Mouse (Mus musculus) limb, embryonic 10.5 days (tissue): Measurements from ENCODE around the gene Prr5l. TPM values are rescaled to one million over a fixed set of nuclear protein-coding genes. Genes with fewer than 3 reads are reported as not detected.

Source experiments
- DNase-seq: peaks from one replicate; pipeline ENCODE4 v3.0.0-alpha.2; 2017; ENCODE audit warnings: low spot score
- H3K27ac ChIP-seq: fragments of 300-500 bp; sonication (generic); 2 replicates; pipeline ENCODE4 v1.5.1; 2016; ENCODE audit warnings: mild to moderate bottlenecking
- H3K27me3 ChIP-seq: fragments of 300-500 bp; sonication (generic); 2 replicates; pipeline ENCODE4 v1.6.1; 2016; ENCODE audit warnings: low read depth, mild to moderate bottlenecking; ENCODE audit not compliant: poor library complexity, severe bottlenecking
- H3K36me3 ChIP-seq: fragments of 300-500 bp; sonication (generic); 2 replicates; pipeline ENCODE4 v1.6.1; 2016; ENCODE audit warnings: mild to moderate bottlenecking, moderate library complexity
- H3K4me1 ChIP-seq: fragments of 300-500 bp; sonication (generic); 2 replicates; pipeline ENCODE4 v1.6.1; 2016
- H3K4me3 ChIP-seq: fragments of 300-500 bp; sonication (generic); 2 replicates; pipeline ENCODE4 v1.5.1; 2016; ENCODE audit warnings: mild to moderate bottlenecking, moderate library complexity
- H3K9me3 ChIP-seq: fragments of 300-500 bp; sonication (generic); replicated peaks from 2 replicates; pipeline ENCODE4 v1.6.1; 2016; ENCODE audit warnings: mild to moderate bottlenecking
- WGBS: fragments of 180-500 bp; shearing (Covaris S2); methylation state at CpG from one replicate; pipeline ENCODE4 v1.1.7; 2016; 5-methylcytosine and 5-hydroxymethylcytosine counted together
- polyA plus RNA-seq: library from polyadenylated mRNA; unstranded; fragments of >200 nt; fragmentation: Nextera tagmentation; extraction: Ambion mirVana; gene quantifications from 2 replicates; pipeline ENCODE4 v1.2.1, GENCODE M21; 2016

Prr5l gene
- polyA plus RNA-seq, 1 experiment from 2014 or later = 22.4 TPM

DNA sequence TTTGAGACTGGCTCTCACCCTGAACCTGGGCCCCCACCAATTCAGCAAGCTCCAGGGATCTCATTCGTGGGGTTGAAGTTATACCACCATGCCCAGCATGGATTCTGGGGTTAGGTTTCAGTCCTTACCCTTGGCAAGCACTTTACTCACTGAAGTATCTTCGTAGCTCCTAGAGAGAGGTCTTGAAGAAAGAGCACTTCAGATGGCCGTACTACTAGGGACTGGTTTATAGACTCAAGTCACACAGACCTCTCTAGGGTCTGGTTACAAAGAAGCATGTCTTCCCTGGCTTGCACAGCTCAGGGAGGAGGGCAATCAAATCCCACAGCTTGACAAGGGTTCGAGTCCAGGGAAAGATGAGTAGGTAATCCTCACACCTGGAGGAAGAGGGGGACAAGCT, 161.0 kb downstream of the Prr5l start:
- Histone ChIP-seq H3K4me3 (no peak overlapping the region), H3K9me3 (no peaks in the 10 kb centered on the region), H3K27me3 (no peaks in the 10 kb centered on the region), H3K27ac (peak overlapping the region; percentile 74; the same call in 1 of the 2 replicates), H3K36me3 (peaks cover 20% of the 10 kb centered on the region), H3K4me1 (peaks cover 13% of the 10 kb centered on the region)
- no peak for DNase-seq
- 87% methylated on average over 4 of the region's 4 CpGs for WGBS

DNA sequence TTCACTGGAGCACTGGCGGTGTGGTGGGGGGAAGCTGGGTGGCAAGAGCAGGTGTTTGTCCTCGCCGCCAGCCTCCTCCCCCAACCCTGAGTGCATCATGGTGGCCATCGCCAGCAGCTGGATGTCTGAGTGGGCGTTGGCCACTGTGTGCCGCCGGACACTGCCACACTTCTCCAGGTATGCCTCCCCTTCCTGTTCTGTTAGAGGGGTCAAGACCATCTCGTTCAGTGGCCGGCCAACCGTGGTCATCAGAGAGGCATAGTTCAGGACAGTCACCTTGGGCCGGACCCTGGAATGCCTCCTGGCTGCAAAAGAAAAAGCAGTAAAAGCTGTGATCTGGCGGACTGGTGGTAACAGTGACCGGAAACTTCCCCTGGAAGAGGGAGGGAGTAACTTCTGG, 165.7 kb downstream of the Prr5l start:
- DNase-seq = no peak
- no peaks in the 10 kb centered on the region for H3K27me3 ChIP-seq
- peaks cover 27% of the 10 kb centered on the region for H3K36me3 ChIP-seq
- H3K9me3 ChIP-seq = no peaks in the 10 kb centered on the region
- no peak overlapping the region for H3K4me3 ChIP-seq
- no peak overlapping the region for H3K27ac ChIP-seq
- 90% methylated on average over 13 of the region's 13 CpGs for WGBS
- no peaks in the 10 kb centered on the region for H3K4me1 ChIP-seq

DNA sequence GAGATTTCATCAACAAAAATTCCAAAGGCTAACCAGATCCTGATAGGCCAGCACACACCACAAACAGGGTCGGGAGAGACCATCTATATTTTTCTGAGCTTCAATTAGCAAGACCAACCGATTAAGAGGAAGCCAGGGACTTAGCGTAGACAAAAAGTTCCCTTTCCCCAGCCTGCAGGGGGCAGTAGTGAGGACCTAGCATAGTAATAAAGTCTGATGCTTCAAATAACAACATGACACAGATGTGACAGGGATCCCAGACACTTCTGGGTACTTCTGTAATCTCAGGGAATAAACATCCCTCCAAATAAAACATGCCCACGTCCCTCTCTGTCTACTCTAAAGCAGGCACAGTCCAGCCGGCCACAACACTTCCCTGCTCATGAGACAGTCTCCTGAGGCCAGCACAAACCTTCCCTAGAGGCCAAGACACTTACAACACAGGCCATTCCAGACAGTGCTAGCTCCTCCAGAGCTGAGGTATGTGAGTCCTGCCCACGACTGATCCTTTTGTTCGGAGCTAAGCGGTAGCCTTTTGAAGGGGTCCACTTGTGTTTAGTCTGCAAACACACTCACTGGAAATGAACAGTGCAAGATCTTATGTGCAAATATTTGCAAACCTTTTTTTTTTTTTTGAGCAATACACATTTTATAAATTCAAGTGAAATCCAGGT, 167.0 kb downstream of the Prr5l start:
- Histone ChIP-seq H3K9me3 (no peaks in the 10 kb centered on the region), H3K27me3 (no peaks in the 10 kb centered on the region), H3K36me3 (peaks cover 24% of the 10 kb centered on the region), H3K4me1 (no peaks in the 10 kb centered on the region), H3K4me3 (no peak overlapping the region), H3K27ac (no peak overlapping the region)
- 86% methylated on average over 8 of the region's 8 CpGs for WGBS
- peak; percentile 42 for DNase-seq

DNA sequence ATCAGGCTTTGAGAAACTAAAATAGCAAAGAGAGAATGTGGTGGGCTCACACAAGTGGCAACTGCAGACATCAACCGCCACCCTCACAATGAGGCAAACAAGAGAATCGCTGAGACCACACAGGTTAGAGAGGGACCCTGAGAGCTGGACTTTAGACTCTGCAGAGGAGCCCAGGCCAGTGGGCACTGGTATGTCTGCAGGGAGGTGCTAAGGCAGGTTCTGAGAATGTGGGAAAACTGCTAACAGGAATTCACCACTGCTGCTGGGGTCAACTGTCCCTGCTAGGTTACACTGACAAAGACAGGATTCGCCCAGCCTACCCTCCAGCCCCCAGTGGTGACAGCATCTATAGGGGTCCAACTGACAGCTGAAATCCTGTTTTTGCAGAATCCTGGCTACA, 171.2 kb downstream of the Prr5l start:
- no peaks in the 10 kb centered on the region for H3K9me3 ChIP-seq
- DNase-seq = no peak
- H3K27ac ChIP-seq = no peak overlapping the region
- H3K4me3 ChIP-seq = no peak overlapping the region
- H3K36me3 ChIP-seq = peaks cover 8% of the 10 kb centered on the region
- no peaks in the 10 kb centered on the region for H3K4me1 ChIP-seq
- 90% methylated on average over 3 of the region's 3 CpGs for WGBS
- no peaks in the 10 kb centered on the region for H3K27me3 ChIP-seq

DNA sequence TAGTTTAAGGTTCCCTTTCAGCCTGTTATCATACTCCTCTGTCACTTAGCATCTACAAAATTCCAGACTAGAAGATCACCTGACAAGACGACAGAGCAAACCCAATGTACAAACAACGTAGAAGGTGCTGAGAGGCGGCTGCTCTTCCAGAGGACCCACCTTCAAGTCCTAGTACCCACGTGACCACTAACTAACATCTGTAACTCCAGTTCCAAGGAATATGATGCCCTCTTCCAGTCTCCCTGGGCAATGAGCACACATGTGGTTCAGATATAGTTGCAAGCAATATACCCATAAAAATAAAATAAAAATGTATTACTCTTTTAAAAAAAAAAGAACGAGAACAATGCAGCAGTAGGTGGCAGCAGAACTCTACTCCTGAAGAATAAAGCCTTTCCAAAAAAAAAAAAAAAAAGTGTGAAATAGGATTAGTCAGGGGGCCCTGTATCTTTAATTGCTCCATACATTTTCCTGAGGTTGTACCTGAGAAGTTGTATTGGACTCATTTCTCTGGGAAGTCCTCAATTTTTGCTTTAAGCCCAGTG, 176.8 kb downstream of the Prr5l start:
- Histone ChIP-seq H3K4me1 (peaks cover 7% of the 10 kb centered on the region; the same call in 1 of the 2 replicates), H3K27me3 (no peaks in the 10 kb centered on the region), H3K9me3 (no peaks in the 10 kb centered on the region), H3K27ac (no peak overlapping the region), H3K4me3 (no peak overlapping the region), H3K36me3 (peaks cover 1% of the 10 kb centered on the region; the same call in 1 of the 2 replicates)
- 58% methylated on average over 5 of the region's 5 CpGs for WGBS
- DNase-seq = no peak

DNA sequence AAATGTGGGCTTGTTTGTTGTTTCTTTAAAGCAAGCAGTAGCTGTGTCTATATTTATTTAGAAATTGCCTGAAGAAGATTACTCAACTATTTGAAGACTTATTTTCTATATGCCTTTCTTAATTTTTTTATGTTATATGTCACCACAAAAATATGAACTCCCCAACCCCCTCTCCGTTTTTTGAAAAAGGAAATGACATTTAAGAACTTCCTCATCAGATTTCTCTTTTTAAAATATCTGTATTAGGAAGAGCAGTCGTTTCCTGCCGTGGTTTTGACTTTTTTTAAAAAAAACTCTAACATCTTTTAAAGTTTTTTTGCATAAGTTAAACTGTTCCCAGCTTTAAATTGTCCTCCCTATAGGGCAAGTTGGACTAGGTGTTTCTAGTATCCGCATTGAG, 183.5 kb downstream of the Prr5l start:
- no peak overlapping the region for H3K4me3 ChIP-seq
- H3K36me3 ChIP-seq = peaks cover 49% of the 10 kb centered on the region
- WGBS = 91% methylated on average over 4 of the region's 4 CpGs
- no peaks in the 10 kb centered on the region for H3K9me3 ChIP-seq
- H3K27me3 ChIP-seq = no peaks in the 10 kb centered on the region
- no peak for DNase-seq
- H3K27ac ChIP-seq = no peak overlapping the region
- peaks cover 7% of the 10 kb centered on the region; the same call in 1 of the 2 replicates for H3K4me1 ChIP-seq

DNA sequence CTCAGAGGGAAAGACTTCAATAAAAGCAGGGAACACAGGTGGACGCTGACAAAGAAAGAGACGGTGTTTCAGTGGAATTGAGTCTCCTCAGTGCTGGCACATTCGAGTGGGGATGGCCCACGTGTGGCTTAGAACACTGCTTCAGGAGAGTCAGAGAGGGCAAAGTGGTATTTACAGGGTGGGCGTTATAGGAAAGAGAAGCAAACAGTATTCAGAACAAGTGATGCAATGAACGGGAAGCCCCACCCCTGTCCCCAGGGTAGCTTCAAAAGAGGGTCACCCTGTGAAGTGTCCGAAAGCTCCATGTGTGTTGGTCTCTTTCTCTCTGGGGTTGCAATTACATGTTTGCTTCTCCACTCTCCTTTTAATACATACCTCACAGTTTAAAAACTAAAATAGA, 187.2 kb downstream of the Prr5l start:
- H3K9me3 ChIP-seq = no peaks in the 10 kb centered on the region
- H3K27me3 ChIP-seq = no peaks in the 10 kb centered on the region
- H3K36me3 ChIP-seq = peaks cover 71% of the 10 kb centered on the region

DNA sequence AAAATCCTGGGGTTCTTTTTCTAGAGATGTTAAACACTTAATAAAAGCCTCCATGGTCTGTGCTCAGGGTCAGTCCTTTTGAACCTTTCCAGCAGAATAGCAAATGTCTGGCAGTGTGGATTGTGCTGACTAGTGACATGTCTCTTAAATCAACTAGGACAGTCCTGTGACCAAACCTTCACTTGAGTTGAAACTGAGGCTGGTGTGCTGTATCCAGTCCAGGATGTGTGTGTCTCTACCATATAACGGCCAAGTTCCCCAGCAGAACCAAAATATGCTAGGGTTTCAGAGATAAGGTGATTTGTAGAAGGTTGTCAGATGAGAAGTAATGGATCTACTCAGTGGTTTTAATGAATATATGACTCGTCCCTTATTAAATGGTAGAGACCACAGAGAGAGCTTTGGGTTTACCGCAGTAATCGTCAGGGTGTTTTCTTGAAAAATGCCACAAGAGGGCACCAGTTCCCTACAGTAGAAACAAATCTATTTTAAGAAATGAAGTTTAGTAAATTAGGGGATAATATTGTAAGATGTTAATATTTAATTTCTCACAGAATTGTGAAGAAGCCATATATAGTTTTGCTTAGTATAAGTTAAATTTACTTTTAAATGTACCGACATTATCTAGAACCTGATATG, 189.1 kb downstream of the Prr5l start:
- DNase-seq = no peak

More for the DNA sequence above, 187.2 kb downstream of the Prr5l start:
- no peak for DNase-seq
- Histone ChIP-seq H3K4me1 (no peaks in the 10 kb centered on the region), H3K27ac (no peak overlapping the region), H3K4me3 (no peak overlapping the region)
- 92% methylated on average over 7 of the region's 7 CpGs for WGBS

DNA sequence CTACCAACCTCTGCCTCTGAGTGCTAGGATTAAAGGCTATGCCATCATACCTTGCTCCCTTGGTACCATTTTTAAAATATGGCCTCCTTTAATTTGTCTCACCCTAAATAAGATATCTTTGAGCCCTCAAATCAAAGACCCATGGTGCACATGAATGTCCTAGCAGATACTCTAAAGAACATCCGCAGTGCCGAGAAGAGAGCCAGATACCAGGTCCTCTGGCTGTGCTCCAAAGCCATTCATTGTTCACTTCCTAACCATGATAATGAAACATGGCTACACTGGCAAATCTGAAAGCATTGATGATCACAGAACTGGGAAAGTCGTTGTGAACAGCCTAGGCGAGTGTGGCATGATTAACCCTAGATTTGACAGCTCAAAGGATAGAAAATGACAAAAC, 189.8 kb downstream of the Prr5l start:
- no peaks in the 10 kb centered on the region for H3K9me3 ChIP-seq
- peaks cover 78% of the 10 kb centered on the region for H3K36me3 ChIP-seq
- no peaks in the 10 kb centered on the region for H3K4me1 ChIP-seq
- H3K4me3 ChIP-seq = no peak overlapping the region
- no peak for DNase-seq
- H3K27ac ChIP-seq = no peak overlapping the region
- 82% methylated on average over 4 of the region's 4 CpGs for WGBS
- no peaks in the 10 kb centered on the region for H3K27me3 ChIP-seq

More for the DNA sequence above, 189.1 kb downstream of the Prr5l start:
- Histone ChIP-seq H3K9me3 (no peaks in the 10 kb centered on the region), H3K27ac (no peak overlapping the region), H3K4me1 (no peaks in the 10 kb centered on the region), H3K27me3 (no peaks in the 10 kb centered on the region), H3K36me3 (peaks cover 81% of the 10 kb centered on the region), H3K4me3 (no peak overlapping the region)
- 63% methylated on average over 5 of the region's 5 CpGs for WGBS

DNA sequence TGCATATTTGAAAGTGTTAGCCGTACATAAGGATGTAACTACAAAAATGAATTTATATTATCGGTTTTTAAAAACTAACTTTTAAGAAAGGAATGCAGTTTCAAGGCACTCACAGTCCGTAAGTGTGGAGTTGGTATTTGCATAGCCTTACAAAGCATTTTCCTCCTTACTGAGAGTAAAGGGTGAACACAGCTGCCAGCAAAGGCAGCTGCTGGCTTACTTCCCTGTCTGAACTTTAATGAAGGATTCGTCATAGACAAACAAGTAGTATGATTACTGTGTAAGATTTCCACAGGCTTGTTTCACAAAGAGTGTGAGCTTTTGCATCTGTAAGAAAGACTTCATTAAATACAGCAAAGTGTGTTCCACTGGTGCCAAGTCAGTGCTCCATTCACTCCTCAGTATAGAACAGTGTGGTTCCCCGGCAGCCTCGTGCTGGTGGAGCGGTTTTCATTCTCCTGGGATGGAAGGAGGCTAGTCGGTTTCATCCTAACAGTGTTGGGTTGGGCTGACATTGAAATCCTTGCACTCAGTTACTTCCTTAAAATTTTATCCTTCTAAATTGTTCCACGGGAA, 192.5 kb downstream of the Prr5l start:
- 94% methylated on average over 9 of the region's 9 CpGs for WGBS
- H3K27ac ChIP-seq = no peak overlapping the region
- no peak overlapping the region for H3K4me3 ChIP-seq
- DNase-seq = no peak
- no peaks in the 10 kb centered on the region for H3K9me3 ChIP-seq
- no peaks in the 10 kb centered on the region for H3K27me3 ChIP-seq
- no peaks in the 10 kb centered on the region for H3K4me1 ChIP-seq
- peaks cover 79% of the 10 kb centered on the region for H3K36me3 ChIP-seq

DNA sequence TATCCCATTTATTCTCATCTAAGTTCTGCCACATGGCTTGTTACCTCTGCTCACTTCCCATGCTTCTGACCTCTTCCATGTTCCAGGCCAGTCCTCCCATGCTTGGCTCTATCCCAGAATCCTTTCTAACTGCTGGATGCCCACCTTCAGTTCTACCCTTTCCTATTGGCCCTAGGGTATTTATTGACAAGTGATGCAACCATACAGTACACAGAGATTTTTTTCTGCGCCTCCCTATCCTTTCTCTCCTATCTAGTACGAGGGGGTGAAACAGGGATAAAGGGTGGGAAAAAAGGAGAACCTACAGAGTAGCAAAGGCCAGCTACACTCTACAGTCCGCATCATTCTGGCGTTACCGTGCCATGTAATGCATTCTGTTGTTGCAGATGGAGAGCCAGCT, 194.8 kb downstream of the Prr5l start:
- WGBS = 92% methylated on average over 5 of the region's 5 CpGs
- no peak overlapping the region for H3K27ac ChIP-seq
- H3K36me3 ChIP-seq = peaks cover 78% of the 10 kb centered on the region

DNA sequence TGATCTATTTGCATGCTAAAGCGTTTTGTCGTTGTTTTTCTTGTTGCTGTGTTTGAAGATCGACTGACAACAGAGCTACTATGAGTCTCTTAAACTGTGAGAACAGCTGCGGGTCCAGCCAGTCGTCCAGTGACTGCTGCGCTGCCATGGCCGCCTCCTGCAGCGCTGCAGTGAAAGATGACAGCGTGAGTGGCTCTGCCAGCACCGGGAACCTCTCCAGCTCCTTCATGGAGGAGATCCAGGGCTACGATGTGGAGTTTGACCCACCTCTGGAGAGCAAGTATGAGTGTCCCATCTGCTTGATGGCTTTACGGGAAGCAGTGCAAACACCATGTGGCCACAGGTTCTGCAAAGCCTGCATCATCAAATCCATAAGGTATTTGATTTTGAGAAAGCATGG, 198.4 kb downstream of the Prr5l start:
- no peaks in the 10 kb centered on the region for H3K9me3 ChIP-seq
- 96% methylated on average over 12 of the region's 12 CpGs for WGBS
- no peak overlapping the region for H3K27ac ChIP-seq
- H3K4me3 ChIP-seq = no peak overlapping the region
- peaks cover 59% of the 10 kb centered on the region for H3K36me3 ChIP-seq
- H3K27me3 ChIP-seq = no peaks in the 10 kb centered on the region
- peaks cover 2% of the 10 kb centered on the region for H3K4me1 ChIP-seq
- DNase-seq = no peak

More for the DNA sequence above, 194.8 kb downstream of the Prr5l start:
- Histone ChIP-seq H3K27me3 (no peaks in the 10 kb centered on the region), H3K9me3 (no peaks in the 10 kb centered on the region), H3K4me1 (no peaks in the 10 kb centered on the region), H3K4me3 (no peak overlapping the region)
- DNase-seq = no peak

DNA sequence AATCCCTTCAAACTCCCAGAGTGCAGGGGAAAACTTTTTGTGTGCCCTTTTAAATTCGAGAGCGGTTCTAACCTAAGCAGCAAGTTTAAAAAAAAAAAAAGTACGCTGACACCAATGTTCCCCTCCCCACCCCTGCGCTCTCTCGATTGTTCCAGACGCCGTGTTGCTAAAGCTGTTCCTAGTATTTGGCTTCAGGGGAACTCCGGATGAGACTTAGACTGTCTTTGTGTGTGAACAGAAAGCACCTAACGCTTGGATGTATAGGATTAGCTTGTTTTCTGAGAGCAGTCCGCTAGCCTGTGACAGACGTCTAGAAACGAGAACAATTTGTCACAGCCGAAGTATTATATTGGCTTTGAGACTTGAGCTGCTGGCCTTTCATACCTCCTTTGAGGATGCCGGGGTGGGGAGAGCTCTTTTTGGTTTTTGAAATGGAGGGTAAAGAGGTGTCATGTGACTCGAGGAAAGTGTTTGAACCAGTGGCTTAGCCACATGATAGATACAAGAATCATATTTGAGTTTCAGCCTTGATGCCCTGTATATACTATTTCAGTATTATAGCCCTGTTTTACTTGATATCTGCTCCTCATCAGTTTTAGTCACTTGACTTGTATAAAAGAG, 203.6 kb downstream of the Prr5l start:
- H3K9me3 ChIP-seq = no peaks in the 10 kb centered on the region
- no peaks in the 10 kb centered on the region for H3K27me3 ChIP-seq
- peaks cover 11% of the 10 kb centered on the region for H3K4me1 ChIP-seq
- peaks cover 15% of the 10 kb centered on the region for H3K36me3 ChIP-seq
- H3K4me3 ChIP-seq = peak overlapping the region; percentile 87
- H3K27ac ChIP-seq = no peak overlapping the region; the same call in 1 of the 2 replicates
- 8% methylated on average over 15 of the region's 15 CpGs for WGBS
- DNase-seq = peak; percentile 30
